Mouse (Mus musculus) adrenal gland, postnatal 25 days (tissue): ENCODE data around the gene Prl7b1. TPM values are rescaled to one million over a fixed set of nuclear protein-coding genes. Genes with fewer than 3 reads are reported as not detected.

Experiments
- DNase-seq: peaks from one replicate; pipeline ENCODE4 v3.0.0; 2021; ENCODE audit warnings: mixed read lengths
- long read RNA-seq: library from polyadenylated mRNA; stranded (forward); transcript quantifications from one replicate; pipeline ENCODE4 v2.0.0, GENCODE M21; 2021
- total RNA-seq: library from RNA; stranded (reverse); gene quantifications from 2 replicates; pipeline ENCODE4 v1.2.3, GENCODE M21; 2021

The Prl7b1 gene
- not detected in 2 replicates for total RNA-seq
- long read RNA-seq: 0 reads

GRCm38 (mm10) chr13:27610482-27610881 lies at the start of gene Prl7b1:
Gene Prl7b1, minus strand, starts transcription at chr13:27610582.
- DNase-seq: no peak

- DNase-seq: no peak
Measured at GRCm38 (mm10) chr13:27642393-27642792, 32.0 kb upstream of the Prl7b1 start, which contains the start of gene Prl7a1. Gene Prl7a1, minus strand, starts transcription at chr13:27642493.

GRCm38 (mm10) chr13:27582071-27582470 lies 28.3 kb downstream of the Prl7b1 start, which contains the start of gene Prl8a1:
Gene Prl8a1, minus strand, starts transcription at chr13:27582171.
- DNase-seq: no peak

- no peak for DNase-seq
Measured at GRCm38 (mm10) chr13:27564506-27564905, 45.9 kb downstream of the Prl7b1 start, which contains the start of gene Prl8a9. Gene Prl8a9, minus strand, starts transcription at chr13:27564606.

GRCm38 (mm10) chr13:27553336-27553735 lies 57.0 kb downstream of the Prl7b1 start:
- DNase-seq: no peak

Other genes starting within 250 kb of the Prl7b1 start
- not detected in 2 replicates for gene Prl2b1, start 219.7 kb downstream of the Prl7b1 start, total RNA-seq
- gene Prl8a6, start 171.9 kb downstream of the Prl7b1 start, total RNA-seq: not detected in 2 replicates
- gene Prl8a8, start 97.4 kb downstream of the Prl7b1 start, total RNA-seq: not detected in 2 replicates
- not detected in 2 replicates for gene Prl8a9, start 46.0 kb downstream of the Prl7b1 start, total RNA-seq
- not detected in 2 replicates for gene Prl8a1, start 28.4 kb downstream of the Prl7b1 start, total RNA-seq
- gene Prl7a1, start 31.9 kb upstream of the Prl7b1 start, total RNA-seq: not detected in 2 replicates
- gene Prl7a2, start 57.5 kb upstream of the Prl7b1 start, total RNA-seq: not detected in 2 replicates
- not detected in 2 replicates for gene Prl7d1, start 106.2 kb upstream of the Prl7b1 start, total RNA-seq
- not detected in 2 replicates for gene Prl7c1, start 170.2 kb upstream of the Prl7b1 start, total RNA-seq
- gene Prl2a1, start 191.1 kb upstream of the Prl7b1 start, total RNA-seq: not detected in 2 replicates
- gene Prl2c1, start 238.8 kb upstream of the Prl7b1 start, total RNA-seq: not detected in 2 replicates